ENCODE assay signal across 13 mouse cellular contexts in the genomic region with DNA sequence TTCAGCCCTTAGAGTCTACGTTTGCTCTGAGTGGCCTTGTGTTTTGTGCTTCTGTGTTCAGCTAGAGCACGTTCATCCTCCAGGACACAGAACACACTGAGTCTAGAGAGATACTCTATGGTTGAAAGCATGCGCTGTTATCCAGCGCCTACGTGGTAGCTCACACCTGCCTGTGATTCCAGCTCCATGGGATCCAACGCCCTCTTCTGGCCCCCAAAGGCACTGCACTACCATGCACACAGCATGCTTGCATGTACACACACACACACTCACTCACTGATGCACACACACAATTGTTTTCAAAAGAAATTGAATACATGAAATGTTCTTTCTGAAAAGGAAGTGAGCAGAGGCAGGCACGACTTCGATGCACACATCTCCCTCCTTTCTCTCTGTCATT.
DNase-seq lines count a peak whose midpoint lies in the region; ATAC-seq and TF ChIP-seq lines count a peak whose summit lies in the region.
"Had no signal": no experiment of that assay in that cellular context is flagged by ENCODE, and none has a peak within 500 bp of the region (broad histone marks: within the 10 kb centered on the region; RNA-seq: fewer than 3 reads in every experiment).

No protein-coding gene starts in this region.

- no peaks in the 10 kb centered on the region for H3K9me3 ChIP-seq in lung, embryonic 14.5 days (ENCODE audit: low read depth, low read length)
- no peaks in the 10 kb centered on the region for H3K9me3 ChIP-seq in heart, embryonic 10.5 days
- H3K9me3 ChIP-seq: midbrain, embryonic 13.5 days had no signal

- H3K27me3 ChIP-seq in lung, embryonic 14.5 days (ENCODE audit: insufficient read depth, low read length): no peaks in the 10 kb centered on the region
- no peaks in the 10 kb centered on the region for H3K27me3 ChIP-seq in heart, embryonic 10.5 days (ENCODE audit: insufficient read depth, poor library complexity, severe bottlenecking)
- H3K27me3 ChIP-seq: midbrain, embryonic 13.5 days had no signal

- H3K27ac ChIP-seq in lung, embryonic 14.5 days (ENCODE audit: low read depth): no peak overlapping the region
- H3K27ac ChIP-seq in heart, embryonic 10.5 days: no peak overlapping the region
- H3K27ac ChIP-seq: kidney, postnatal 0 days; midbrain, embryonic 13.5 days had no signal

- WGBS in lung, embryonic 14.5 days: 78% methylated on average over 8 of the region's 8 CpGs
- WGBS in heart, embryonic 10.5 days: 82% methylated on average over 8 of the region's 8 CpGs

- H3K4me2 ChIP-seq in lung, embryonic 14.5 days: no peak overlapping the region
- H3K4me2 ChIP-seq: midbrain, embryonic 13.5 days had no signal

- DNase-seq in heart, postnatal 4 days: peak; percentile 14
- no peak for DNase-seq in heart, adult 9 months (ENCODE audit: low spot score in 2 of 2)
- DNase-seq in lung, embryonic 14.5 days: no peak
- no peak for DNase-seq in lung, postnatal 4 days
- peak; percentile 11 to 21 for DNase-seq in B cell, adult 2 months
- DNase-seq in ZHBTc4 (ENCODE audit: low read depth, low spot score): peak; percentile 77
- DNase-seq in heart, embryonic 10.5 days (ENCODE audit: low spot score): no peak
- DNase-seq: adrenal gland, postnatal 25 days; left cerebral cortex, postnatal 4 days; right cerebral cortex, postnatal 25 days had no signal

- ATAC-seq in lung, embryonic 14.5 days (ENCODE audit: insufficient read depth): no peak
- ATAC-seq in inflammation-experienced regulatory T-cells, adult 6 months: no peak
- ATAC-seq: midbrain, embryonic 13.5 days had no signal

- H3K9ac ChIP-seq in lung, embryonic 14.5 days: no peak overlapping the region
- H3K9ac ChIP-seq: midbrain, embryonic 13.5 days had no signal

- peak; percentile 42 for TF ChIP-seq CTCF in lung, embryonic 14.5 days (IDR thresholded peaks at IDR 0.05; ENCODE audit: low read depth)

- H3K4me1 ChIP-seq in lung, embryonic 14.5 days (ENCODE audit: insufficient read depth): no peaks in the 10 kb centered on the region
- H3K4me1 ChIP-seq in heart, embryonic 10.5 days: no peaks in the 10 kb centered on the region
- H3K4me1 ChIP-seq: midbrain, embryonic 13.5 days had no signal

- no peak overlapping the region for H3K4me3 ChIP-seq in lung, embryonic 14.5 days (ENCODE audit: low read depth, low read length)
- H3K4me3 ChIP-seq in heart, embryonic 10.5 days: no peak overlapping the region
- H3K4me3 ChIP-seq: midbrain, embryonic 13.5 days had no signal

- no peaks in the 10 kb centered on the region for H3K36me3 ChIP-seq in lung, embryonic 14.5 days (ENCODE audit: insufficient read depth)
- H3K36me3 ChIP-seq in heart, embryonic 10.5 days: no peaks in the 10 kb centered on the region
- H3K36me3 ChIP-seq: midbrain, embryonic 13.5 days had no signal

Comparison
In these comparisons a context has a peak if more than half of its experiments do, and no peak if none do; other contexts are left out.
1. DNase-seq: peak in heart, postnatal 4 days (single experiment), B cell, adult 2 months (2 of 2) and ZHBTc4 (single experiment); none in heart, adult 9 months (0 of 2), lung, embryonic 14.5 days (single experiment), lung, postnatal 4 days (0 of 2) and heart, embryonic 10.5 days (single experiment).